Mouse (Mus musculus) effector memory CD4-positive, alpha-beta T cell, adult 7 months (primary cell): ENCODE data around the gene 9130409I23Rik. TPM values are rescaled to one million over a fixed set of nuclear protein-coding genes. Genes with fewer than 3 reads are reported as not detected.

Experiments
- polyA plus RNA-seq: library from polyadenylated mRNA; unstranded; fragments of 100-300 nt; shearing (Covaris generic); gene quantifications from one replicate; pipeline ENCODE4 v1.2.1, GENCODE M21; 2017

The 9130409I23Rik gene
- polyA plus RNA-seq, result not detected

DNA sequence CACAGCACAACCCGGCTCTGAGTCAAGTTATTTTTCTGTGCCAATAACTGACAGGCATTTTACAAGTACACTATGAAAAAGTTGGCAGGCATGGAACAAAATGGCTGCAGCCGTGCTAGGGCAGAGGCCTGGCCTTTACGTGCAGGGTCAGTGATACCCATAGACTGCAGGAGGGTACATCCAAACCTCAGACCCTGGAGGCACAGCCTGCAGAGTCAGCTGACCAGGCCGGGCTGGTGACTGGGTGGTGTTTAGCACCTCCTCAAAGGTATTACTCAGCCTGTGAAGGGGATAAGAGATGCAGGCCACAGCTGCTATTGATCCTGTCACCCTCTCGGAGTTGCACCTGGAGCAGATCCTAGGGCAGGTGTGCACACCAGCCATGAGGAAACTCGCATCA lies at the start of gene 9130409I23Rik:
Gene 9130409I23Rik, plus strand, starts transcription at position 301 of the 400 bp plus-strand sequence.

GRCm38 (mm10) chr1:181020756-181021487 lies 30.1 kb upstream of the 9130409I23Rik start, which contains the start of gene Ephx1:
Gene Ephx1 (minus strand): TSS chr1:181020904.

Other genes with a start within 250 kb of the 9130409I23Rik start
- gene H3f3a, start 237.3 kb upstream of the 9130409I23Rik start, polyA plus RNA-seq, result 957 TPM
- 89.7 TPM for gene Sde2, start 200.1 kb upstream of the 9130409I23Rik start, polyA plus RNA-seq
- gene Lefty2, start 158.1 kb upstream of the 9130409I23Rik start, polyA plus RNA-seq, result not detected
- gene Pycr2, start 146.9 kb upstream of the 9130409I23Rik start, polyA plus RNA-seq, result 48.0 TPM
- not detected for gene Lefty1, start 116.2 kb upstream of the 9130409I23Rik start, polyA plus RNA-seq
- 48.1 TPM for gene Tmem63a, start 108.9 kb upstream of the 9130409I23Rik start, polyA plus RNA-seq
- gene Ephx1, start 30.3 kb upstream of the 9130409I23Rik start, polyA plus RNA-seq, result 10.7 TPM
- 22.5 TPM for gene Nvl, start 93.0 kb downstream of the 9130409I23Rik start, polyA plus RNA-seq
- gene Cnih4, start 93.5 kb downstream of the 9130409I23Rik start, polyA plus RNA-seq, result 40.4 TPM
- gene Wdr26, start 160.8 kb downstream of the 9130409I23Rik start, polyA plus RNA-seq, result 51.5 TPM